In the genomic region with DNA sequence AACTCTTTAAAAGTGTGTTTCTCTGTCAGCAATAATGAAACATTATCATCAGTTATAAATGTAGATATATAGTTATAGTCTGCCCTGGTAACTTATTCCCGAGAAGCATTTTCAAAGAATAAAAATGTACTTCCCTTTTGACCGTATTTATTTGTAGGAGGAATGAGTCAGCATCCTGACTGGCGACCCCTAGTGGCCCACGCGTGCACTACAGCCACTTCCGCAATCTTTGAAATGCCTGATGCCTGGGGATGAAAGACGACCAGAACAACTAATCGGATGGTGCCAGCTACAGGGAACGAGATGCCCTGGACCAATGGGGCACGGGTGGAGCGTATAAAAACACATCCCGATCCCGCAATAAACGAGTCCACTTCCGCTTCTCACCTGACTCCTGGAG, we compare ENCODE assay signal across 9 mouse cellular contexts.
DNase-seq lines count a peak whose midpoint lies in the region; ATAC-seq and TF ChIP-seq lines count a peak whose summit lies in the region.
"Had no signal": no experiment of that assay in that cellular context is flagged by ENCODE, and none has a peak within 500 bp of the region (broad histone marks: within the 10 kb centered on the region; RNA-seq: fewer than 3 reads in every experiment).

No protein-coding gene starts in this region.

- 51% methylated on average over 15 of the region's 15 CpGs for WGBS in kidney, adult 2 months
- WGBS in kidney, embryonic 15.5 days = 66% methylated on average over 15 of the region's 15 CpGs
- WGBS in liver, adult 2 months = 55% methylated on average over 15 of the region's 15 CpGs

- H3K4me1 ChIP-seq in kidney, adult 2 months (ENCODE audit: control insufficient read depth, insufficient read depth, low read length) = no peaks in the 10 kb centered on the region
- H3K4me1 ChIP-seq in kidney, embryonic 15.5 days = peaks cover 10% of the 10 kb centered on the region
- peaks cover 0 to 3% of the 10 kb centered on the region in 2 experiments; a peak in 1 of 4 replicates for H3K4me1 ChIP-seq in MEL (ENCODE audit: control insufficient read depth in 1 of 2, insufficient read depth in 2 of 2, low read length in 2 of 2)
- no peaks in the 10 kb centered on the region for H3K4me1 ChIP-seq in liver, adult 2 months (ENCODE audit: control insufficient read depth, insufficient read depth, low read length)

- no peak overlapping the region for H3K4me3 ChIP-seq in kidney, adult 2 months (ENCODE audit: insufficient read depth, low read depth, low read length)
- no peak overlapping the region for H3K4me3 ChIP-seq in kidney, embryonic 15.5 days (replicated peaks)
- H3K4me3 ChIP-seq in MEL (ENCODE audit: control insufficient read depth in 1 of 2, insufficient read depth in 1 of 2, low read depth in 2 of 2, low read length in 2 of 2) = no peak overlapping the region
- H3K4me3 ChIP-seq in liver, adult 2 months (ENCODE audit: insufficient read depth, low read depth, low read length) = no peak overlapping the region

- H3K9me3 ChIP-seq in kidney, embryonic 15.5 days (replicated peaks) = no peaks in the 10 kb centered on the region
- H3K9me3 ChIP-seq in MEL (replicated peaks; ENCODE audit: insufficient read depth, low read length) = no peaks in the 10 kb centered on the region

- no peak overlapping the region for H3K4me2 ChIP-seq in kidney, embryonic 15.5 days

- no peaks in the 10 kb centered on the region for H3K36me3 ChIP-seq in kidney, adult 2 months (ENCODE audit: control insufficient read depth, insufficient read depth, low read length)
- H3K36me3 ChIP-seq in kidney, embryonic 15.5 days = no peaks in the 10 kb centered on the region
- peaks cover 0 to 3% of the 10 kb centered on the region in 2 experiments; a peak in 1 of 4 replicates for H3K36me3 ChIP-seq in MEL (ENCODE audit: control insufficient read depth in 1 of 2, insufficient read depth in 2 of 2, low read length in 2 of 2)
- H3K36me3 ChIP-seq in liver, adult 2 months (ENCODE audit: control insufficient read depth, insufficient read depth, low read length) = no peaks in the 10 kb centered on the region

- no peak overlapping the region for H3K27ac ChIP-seq in kidney, adult 2 months (ENCODE audit: insufficient read depth, low read depth, low read length)
- no peak overlapping the region for H3K27ac ChIP-seq in kidney, embryonic 15.5 days
- no peak overlapping the region for H3K27ac ChIP-seq in MEL (ENCODE audit: control insufficient read depth, low read depth, low read length)
- H3K27ac ChIP-seq in liver, adult 2 months (replicated peaks; ENCODE audit: insufficient read depth, low read depth, low read length) = no peak overlapping the region
- H3K27ac ChIP-seq: macrophage had no signal

- 0 out of 4 replicates have a peak, but pooled peaks of 1 of the 2 experiments have one; percentile 36 for TF ChIP-seq EP300 in MEL (IDR thresholded peaks at IDR 0.05; ENCODE audit: low read depth in 1 of 2, low read length in 2 of 2)

- H3K27me3 ChIP-seq in kidney, adult 2 months (replicated peaks; ENCODE audit: control insufficient read depth, insufficient read depth, low read length) = no peaks in the 10 kb centered on the region
- no peaks in the 10 kb centered on the region for H3K27me3 ChIP-seq in kidney, embryonic 15.5 days
- no peaks in the 10 kb centered on the region for H3K27me3 ChIP-seq in MEL (ENCODE audit: control insufficient read depth in 1 of 2, insufficient read depth in 2 of 2, low read length in 2 of 2)
- no peaks in the 10 kb centered on the region for H3K27me3 ChIP-seq in liver, adult 2 months (ENCODE audit: control insufficient read depth, insufficient read depth, low read length)

- no peak for ATAC-seq in kidney, embryonic 15.5 days (replicated peaks; ENCODE audit: low FRiP score)

- peak; percentile 81 for DNase-seq in kidney, adult 2 months
- peak; percentile 83 for DNase-seq in MEL (ENCODE audit: low read depth, low spot score)
- DNase-seq in c-Kit-positive CD71-positive TER-119-negative erythroid progenitor cells, embryonic 14.5 days (ENCODE audit: low read depth) = peak; percentile 30
- peak; percentile 61 to 81 for DNase-seq in gastrocnemius, postnatal 36 days
- peak; percentile 35 for DNase-seq in liver, adult 2 months (ENCODE audit: extremely low read depth, low read depth, low spot score)
- DNase-seq in retina, postnatal 1 day = peak; percentile 45
- DNase-seq in urinary bladder, postnatal 36 days (ENCODE audit: low spot score in 2 of 2) = peak; percentile 71 to 76

- intact Hi-C loops in gastrocnemius, postnatal 36 days (cut with DNase I) = loop anchor here (10.0 kb wide), 1 partner anchor 336 kb away; no protein-coding TSS in a partner anchor

- H3K9ac ChIP-seq in kidney, embryonic 15.5 days = no peak overlapping the region
- no peak overlapping the region for H3K9ac ChIP-seq in MEL (ENCODE audit: control insufficient read depth, low read depth, low read length, poor library complexity, severe bottlenecking)
- H3K9ac ChIP-seq in liver, adult 2 months (ENCODE audit: low read depth, low read length) = no peak overlapping the region

- TF ChIP-seq RAD21 in MEL (IDR thresholded peaks at IDR 0.05; ENCODE audit: low read depth, low read length) = no peak

- no peak for TF ChIP-seq POLR2A in kidney, adult 2 months (IDR thresholded peaks at IDR 0.05; ENCODE audit: low read depth, low read length)
- TF ChIP-seq POLR2A in MEL (IDR thresholded peaks at IDR 0.05; ENCODE audit: control insufficient read depth in 1 of 2, insufficient read depth in 1 of 2, low read depth in 1 of 2, low read length in 2 of 2, poor library complexity in 1 of 2) = no peak
- TF ChIP-seq POLR2A in liver, adult 2 months (IDR thresholded peaks at IDR 0.05; ENCODE audit: extremely low read depth, insufficient read depth, low read length) = no peak

- H3K79me2 ChIP-seq in MEL (ENCODE audit: control insufficient read depth, insufficient read depth, low read length, poor library complexity) = no peaks in the 10 kb centered on the region
- H3K79me2 ChIP-seq in liver, adult 2 months (ENCODE audit: control insufficient read depth, insufficient read depth, low read length) = no peaks in the 10 kb centered on the region

- TF ChIP-seq CTCF in kidney, adult 2 months (conservative IDR thresholded peaks at IDR 0.05; ENCODE audit: insufficient read depth, insufficient read length, low read depth, low read length) = peak; percentile 84
- TF ChIP-seq CTCF in MEL (IDR thresholded peaks at IDR 0.05 in 2 of 3, conservative IDR thresholded peaks at IDR 0.05 in 1 of 3; ENCODE audit: control insufficient read depth in 1 of 3, insufficient read depth in 1 of 3, low read depth in 2 of 3, low read length in 3 of 3, poor library complexity in 1 of 3, severe bottlenecking in 1 of 3) = peak; percentile 78 to 92 (median 86)
- TF ChIP-seq CTCF in liver, adult 2 months (IDR thresholded peaks at IDR 0.05; ENCODE audit: low read depth, low read length) = peak; percentile 96

TF ChIP-seq in MEL, 35 proteins besides CTCF, POLR2A, EP300 and RAD21 (continues in another document):
- TF ChIP-seq TBP (IDR thresholded peaks at IDR 0.05; ENCODE audit: low read depth, low read length) = peak; percentile 73; the same call in 1 of the 2 replicates
- no peak for TF ChIP-seq MXI1 (IDR thresholded peaks at IDR 0.05; ENCODE audit: low read depth, low read length)
- TF ChIP-seq RCOR1 (IDR thresholded peaks at IDR 0.05; ENCODE audit: low read depth, low read length) = no peak
- no peak for TF ChIP-seq E2F4 (IDR thresholded peaks at IDR 0.05; ENCODE audit: borderline replicate concordance, low read depth, low read length)
- no peak for TF ChIP-seq BHLHE40 (IDR thresholded peaks at IDR 0.05; ENCODE audit: borderline replicate concordance, low read depth, low read length)
- no peak for TF ChIP-seq NRF1 (IDR thresholded peaks at IDR 0.05; ENCODE audit: insufficient read depth, low read depth, low read length, poor library complexity, severe bottlenecking)
- no peak for TF ChIP-seq MYB (IDR thresholded peaks at IDR 0.05; ENCODE audit: low read depth, low read length)
- TF ChIP-seq NELFE (IDR thresholded peaks at IDR 0.05; ENCODE audit: low read depth, low read length) = peak; percentile 6; the same call in 1 of the 2 replicates
- no peak for TF ChIP-seq CHD2 (IDR thresholded peaks at IDR 0.05; ENCODE audit: low read length)
- TF ChIP-seq ZKSCAN1 (IDR thresholded peaks at IDR 0.05; ENCODE audit: low read depth, low read length) = no peak
- no peak for TF ChIP-seq TAL1 (IDR thresholded peaks at IDR 0.05; ENCODE audit: low read length)
- peak; percentile 71; the same call in 1 of the 2 replicates for TF ChIP-seq MAFK (IDR thresholded peaks at IDR 0.05; ENCODE audit: borderline replicate concordance, low read depth, low read length)
- TF ChIP-seq MYC (IDR thresholded peaks at IDR 0.05; ENCODE audit: low read depth, low read length) = peak; percentile 27; the same call in 1 of the 2 replicates
- TF ChIP-seq ZC3H11A (IDR thresholded peaks at IDR 0.05; ENCODE audit: low read depth, low read length) = no peak
- TF ChIP-seq MEF2A (IDR thresholded peaks at IDR 0.05; ENCODE audit: extremely low read depth, insufficient replicate concordance, low read depth, low read length, poor library complexity, severe bottlenecking) = no peak
- TF ChIP-seq UBTF (IDR thresholded peaks at IDR 0.05; ENCODE audit: borderline replicate concordance, insufficient read depth, low read depth, low read length) = no peak
- TF ChIP-seq ZNF384 (IDR thresholded peaks at IDR 0.05; ENCODE audit: low read depth, low read length) = no peak
- TF ChIP-seq POLR2AphosphoS2 (IDR thresholded peaks at IDR 0.05; ENCODE audit: low read length) = no peak
- no peak for TF ChIP-seq KAT2A (conservative IDR thresholded peaks at IDR 0.05; ENCODE audit: low read depth, low read length)
- TF ChIP-seq GATA1 (IDR thresholded peaks at IDR 0.05; ENCODE audit: low read depth, low read length) = no peak
- TF ChIP-seq ETS1 (IDR thresholded peaks at IDR 0.05; ENCODE audit: low read depth, low read length) = no peak
- 0 out of 2 replicates have a peak, but pooled peaks have one; percentile 28 for TF ChIP-seq JUND (IDR thresholded peaks at IDR 0.05; ENCODE audit: low read depth, low read length)
- TF ChIP-seq USF2 (IDR thresholded peaks at IDR 0.05; ENCODE audit: borderline replicate concordance in 1 of 2, insufficient read depth in 1 of 2, low read depth in 1 of 2, low read length in 2 of 2) = no peak
- TF ChIP-seq MAX (IDR thresholded peaks at IDR 0.05; ENCODE audit: low read length) = no peak
- TF ChIP-seq ELF1 (IDR thresholded peaks at IDR 0.05; ENCODE audit: low read depth, low read length) = peak; percentile 87
- TF ChIP-seq MAZ (IDR thresholded peaks at IDR 0.05; ENCODE audit: low read depth, low read length) = no peak
- peak; percentile 35; the same call in 1 of the 2 replicates for TF ChIP-seq SIN3A (IDR thresholded peaks at IDR 0.05; ENCODE audit: low read length)
- TF ChIP-seq USF1 (IDR thresholded peaks at IDR 0.05; ENCODE audit: low read depth, low read length) = no peak
- peak; percentile 76; the same call in 1 of the 2 replicates for TF ChIP-seq GABPA (IDR thresholded peaks at IDR 0.05; ENCODE audit: low read depth, low read length)

Comparison
In these comparisons a context has a peak if more than half of its experiments do, and no peak if none do; other contexts are left out.
1. DNase-seq: peak in every context shown above with its lines; median percentile 83 in MEL; 81 in kidney, adult 2 months; 74 in urinary bladder, postnatal 36 days; 71 in gastrocnemius, postnatal 36 days; 45 in retina, postnatal 1 day; 35 in liver, adult 2 months; 30 in c-Kit-positive CD71-positive TER-119-negative erythroid progenitor cells, embryonic 14.5 days.